Mouse (Mus musculus) heart, embryonic 16.5 days (tissue): ENCODE measurements around the gene Epb41. TPM values are rescaled to one million over a fixed set of nuclear protein-coding genes. Genes with fewer than 3 reads are reported as not detected.

Experiments
- ATAC-seq: fragments of 200-750 bp; cut with Nextera tagmentation; replicated peaks from 2 replicates; pipeline ENCODE4 v1.8.0; 2017; ENCODE audit warnings: moderate number of reproducible peaks; ENCODE audit not compliant: insufficient read depth, low FRiP score; ENCODE audit errors: extremely low read depth
- H3K27ac ChIP-seq: fragments of 300-500 bp; sonication (generic); 2 replicates; pipeline ENCODE4 v1.5.1; 2014; ENCODE audit warnings: mild to moderate bottlenecking, low read length, control low read depth, moderate library complexity
- H3K27me3 ChIP-seq: fragments of 300-500 bp; sonication (generic); 2 replicates; pipeline ENCODE4 v1.6.1; 2014; ENCODE audit warnings: low read length, mixed read lengths; ENCODE audit not compliant: control insufficient read depth, insufficient read depth
- H3K36me3 ChIP-seq: fragments of 300-500 bp; sonication (generic); 2 replicates; pipeline ENCODE4 v1.6.1; 2014; ENCODE audit not compliant: control insufficient read depth, insufficient read depth
- H3K4me1 ChIP-seq: fragments of 300-500 bp; sonication (generic); 2 replicates; pipeline ENCODE4 v1.6.1; 2014; ENCODE audit warnings: low read length, mixed read lengths; ENCODE audit not compliant: control insufficient read depth, insufficient read depth
- H3K4me2 ChIP-seq: fragments of 300-500 bp; sonication (generic); 2 replicates; pipeline ENCODE4 v1.6.1; 2014; ENCODE audit warnings: low read depth, mild to moderate bottlenecking, control low read depth, low read length
- H3K4me3 ChIP-seq: fragments of 300-500 bp; sonication (generic); 2 replicates; pipeline ENCODE4 v1.5.1; 2014; ENCODE audit warnings: mild to moderate bottlenecking, control low read depth, low read length
- H3K9ac ChIP-seq: fragments of 300-500 bp; sonication (generic); 2 replicates; pipeline ENCODE4 v1.6.1; 2014; ENCODE audit warnings: low read length, control low read depth
- H3K9me3 ChIP-seq: fragments of 300-500 bp; sonication (generic); replicated peaks from 2 replicates; pipeline ENCODE4 v1.6.1; 2016; ENCODE audit warnings: low read length; ENCODE audit not compliant: control insufficient read depth
- WGBS: fragments of 180-500 bp; shearing (Covaris S2); extraction: QIAGEN DNeasy Blood & Tissue Kit; methylation state at CpG from one replicate; pipeline ENCODE4 v1.1.7; 2014; 5-methylcytosine and 5-hydroxymethylcytosine counted together
- polyA plus RNA-seq: library from polyadenylated mRNA; unstranded; fragments of >200 nt; fragmentation: Nextera tagmentation; extraction: Ambion mirVana; gene quantifications from 2 replicates; pipeline ENCODE4 v1.2.1, GENCODE M21; 2015

The Epb41 gene
- polyA plus RNA-seq, 1 experiment from 2014 or later, result 67.4 TPM

DNA sequence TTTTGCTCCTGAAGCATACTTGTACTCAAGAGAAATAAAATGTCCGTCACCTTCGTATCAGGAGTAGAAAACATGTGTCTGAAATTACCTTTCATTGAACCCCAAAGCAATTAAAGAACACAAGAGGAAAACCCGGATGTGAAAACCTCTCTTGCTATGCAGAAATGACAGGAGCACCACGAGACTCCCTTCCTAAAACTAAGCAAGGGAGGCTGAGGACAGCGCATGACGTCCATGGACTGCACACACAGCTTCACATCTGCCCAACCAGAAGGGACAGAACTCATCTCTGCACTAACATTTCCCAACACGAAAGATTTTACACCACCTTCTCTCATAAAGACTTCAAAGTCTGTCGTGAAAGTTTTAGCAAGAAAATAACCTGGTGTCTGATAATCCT, 64.7 kb downstream of the Epb41 start:
- Histone ChIP-seq H3K4me3 (no peak overlapping the region), H3K9ac (no peak overlapping the region), H3K9me3 (no peaks in the 10 kb centered on the region), H3K27ac (no peak overlapping the region), H3K4me1 (no peaks in the 10 kb centered on the region), H3K27me3 (no peaks in the 10 kb centered on the region), H3K36me3 (peaks cover 4% of the 10 kb centered on the region), H3K4me2 (no peak overlapping the region)
- 86% methylated on average over 8 of the region's 8 CpGs for WGBS
- ATAC-seq, result no peak

DNA sequence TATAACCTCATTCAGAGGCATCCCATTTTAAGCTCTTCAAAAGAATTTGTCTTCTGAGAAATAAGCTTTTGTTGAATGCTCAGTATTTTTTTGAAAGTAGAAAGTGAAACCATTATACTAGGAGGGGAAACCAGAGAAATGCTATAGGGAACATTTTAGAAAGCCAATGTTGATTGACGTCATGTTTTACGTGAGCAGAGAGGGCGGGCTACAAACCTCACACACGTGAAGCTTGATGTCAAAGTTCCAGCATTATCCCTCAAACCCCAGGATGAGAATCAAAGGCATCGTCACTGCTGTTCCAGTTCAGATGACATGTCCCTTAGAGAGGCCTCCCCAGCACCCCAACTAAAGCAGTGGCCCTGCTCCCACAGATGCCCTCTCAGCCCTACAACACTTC, 66.9 kb downstream of the Epb41 start:
- ATAC-seq, result no peak
- no peaks in the 10 kb centered on the region for H3K9me3 ChIP-seq
- no peaks in the 10 kb centered on the region for H3K27me3 ChIP-seq
- WGBS, result 77% methylated on average over 5 of the region's 5 CpGs
- H3K4me1 ChIP-seq, result no peaks in the 10 kb centered on the region
- H3K4me2 ChIP-seq, result no peak overlapping the region
- no peak overlapping the region for H3K4me3 ChIP-seq
- H3K9ac ChIP-seq, result no peak overlapping the region
- no peak overlapping the region for H3K27ac ChIP-seq
- peaks cover 9% of the 10 kb centered on the region for H3K36me3 ChIP-seq

DNA sequence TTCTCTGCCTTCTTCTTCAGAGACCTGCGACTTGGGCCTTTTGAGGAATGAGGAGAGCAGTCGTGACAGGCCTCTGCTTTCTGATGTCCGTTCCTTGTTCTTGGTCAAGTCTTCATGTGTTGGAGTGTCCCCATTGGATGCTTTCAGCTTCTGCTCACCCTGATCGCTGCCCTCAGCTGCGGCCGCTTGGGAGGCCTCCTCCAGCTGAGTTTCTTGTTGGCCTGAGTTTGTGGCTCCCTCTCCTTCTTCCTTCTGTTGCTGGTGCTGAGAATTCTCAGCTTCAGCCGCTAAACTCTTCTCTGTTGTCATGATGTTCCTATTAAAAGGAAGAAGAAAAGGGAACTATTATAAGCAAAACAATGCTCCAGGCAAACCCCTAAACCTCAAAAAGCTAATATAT, 68.0 kb downstream of the Epb41 start:
- Histone ChIP-seq H3K9me3 (no peaks in the 10 kb centered on the region), H3K9ac (no peak overlapping the region), H3K27me3 (no peaks in the 10 kb centered on the region), H3K36me3 (peaks cover 9% of the 10 kb centered on the region), H3K27ac (no peak overlapping the region), H3K4me2 (no peak overlapping the region), H3K4me3 (no peak overlapping the region), H3K4me1 (no peaks in the 10 kb centered on the region)
- ATAC-seq, result no peak
- WGBS, result 92% methylated on average over 7 of the region's 7 CpGs

DNA sequence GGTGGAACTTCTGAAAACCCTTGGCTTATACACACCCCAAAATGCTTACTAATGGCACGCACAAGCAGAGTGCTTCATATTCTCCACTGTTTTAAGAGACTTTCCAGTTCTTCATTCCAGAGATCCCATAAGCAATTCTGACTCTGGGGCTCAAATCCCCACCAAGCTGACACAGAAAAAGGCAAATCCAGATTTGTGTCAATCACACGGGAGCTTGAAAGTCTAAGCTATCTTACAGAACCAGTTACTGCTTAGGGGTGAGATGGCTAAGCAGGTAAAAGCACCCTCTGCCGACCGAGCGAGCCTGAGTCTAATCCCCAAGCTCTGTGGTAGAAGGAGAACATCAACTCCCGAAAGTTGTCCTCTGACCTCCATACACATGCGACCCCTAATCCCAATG, 76.5 kb downstream of the Epb41 start:
- Histone ChIP-seq H3K36me3 (peaks cover 5% of the 10 kb centered on the region; the same call in 1 of the 2 replicates), H3K4me1 (no peaks in the 10 kb centered on the region), H3K4me2 (no peak overlapping the region), H3K27me3 (no peaks in the 10 kb centered on the region), H3K9ac (no peak overlapping the region), H3K27ac (no peak overlapping the region), H3K4me3 (no peak overlapping the region), H3K9me3 (no peaks in the 10 kb centered on the region)
- ATAC-seq, result no peak
- WGBS, result 91% methylated on average over 7 of the region's 7 CpGs

DNA sequence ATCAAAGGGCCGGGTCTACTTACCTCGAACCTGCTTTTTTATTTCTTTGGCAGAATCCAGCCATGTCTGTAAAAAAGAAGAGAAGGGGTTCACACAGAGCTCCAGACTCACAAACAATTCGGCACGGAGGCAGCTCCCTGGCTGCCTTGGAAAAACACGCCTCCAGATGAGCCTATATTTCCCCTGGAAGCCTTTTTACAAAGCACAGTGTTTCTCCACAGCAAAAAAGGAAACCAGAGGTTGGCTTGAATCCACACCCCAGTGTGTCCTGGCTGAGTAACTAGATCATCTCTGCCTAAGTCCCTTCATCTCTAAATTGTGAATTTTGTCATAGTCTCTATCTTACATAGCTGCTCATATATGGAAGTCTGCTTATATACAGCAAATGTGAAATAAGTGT, 77.6 kb downstream of the Epb41 start:
- peak overlapping the region; percentile 53 for H3K27ac ChIP-seq
- peaks cover 5% of the 10 kb centered on the region; the same call in 1 of the 2 replicates for H3K36me3 ChIP-seq
- no peaks in the 10 kb centered on the region for H3K27me3 ChIP-seq
- no peaks in the 10 kb centered on the region for H3K9me3 ChIP-seq
- no peak overlapping the region for H3K9ac ChIP-seq
- H3K4me3 ChIP-seq, result no peak overlapping the region
- peak overlapping the region; percentile 10; the same call in 1 of the 2 replicates for H3K4me2 ChIP-seq
- WGBS, result 71% methylated on average over 5 of the region's 5 CpGs
- no peak for ATAC-seq
- H3K4me1 ChIP-seq, result no peaks in the 10 kb centered on the region

DNA sequence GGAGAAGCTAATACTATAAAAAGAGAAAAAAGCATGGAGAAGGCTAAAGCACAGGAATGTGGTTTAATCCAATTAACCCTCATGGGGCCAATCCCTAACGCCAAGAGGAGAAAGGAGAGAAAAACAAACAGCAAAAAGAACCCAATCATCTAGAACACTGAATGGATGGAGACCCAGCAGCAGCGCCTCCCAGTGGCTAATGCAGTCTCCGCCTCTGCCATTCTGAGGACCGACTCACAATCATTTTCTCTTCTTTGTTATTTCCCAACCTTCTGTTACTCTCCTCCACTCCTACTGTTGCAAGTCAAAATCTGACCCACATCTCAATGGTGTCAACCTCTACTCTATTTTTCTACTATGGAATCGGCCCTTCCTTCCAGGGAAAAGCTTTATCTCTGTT, 78.1 kb downstream of the Epb41 start:
- H3K4me1 ChIP-seq, result no peaks in the 10 kb centered on the region
- no peak overlapping the region for H3K9ac ChIP-seq
- H3K27ac ChIP-seq, result peak overlapping the region; percentile 53

DNA sequence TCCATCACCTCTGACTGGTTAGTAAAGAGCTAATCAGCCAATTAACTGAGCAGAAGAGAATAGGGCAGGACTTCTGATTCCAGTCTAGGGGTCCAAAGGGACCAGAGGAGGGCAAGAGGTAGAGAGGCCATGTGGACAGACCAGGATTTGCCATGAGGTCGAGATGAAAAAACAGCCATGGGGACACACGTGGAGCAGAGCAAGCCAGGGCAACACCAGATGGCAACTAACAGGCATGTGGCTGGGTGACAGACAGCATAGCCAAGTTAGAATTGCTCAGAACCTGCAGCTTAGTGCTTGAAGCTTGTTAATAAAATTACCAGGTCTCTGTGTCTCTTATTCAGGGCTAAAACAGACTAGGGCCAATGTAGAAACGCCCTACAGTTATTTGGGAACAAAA, 81.3 kb downstream of the Epb41 start:
- no peak for ATAC-seq

More for the DNA sequence above, 78.1 kb downstream of the Epb41 start:
- Histone ChIP-seq H3K4me2 (peak overlapping the region; percentile 10; the same call in 1 of the 2 replicates), H3K36me3 (peaks cover 5% of the 10 kb centered on the region; the same call in 1 of the 2 replicates), H3K27me3 (no peaks in the 10 kb centered on the region), H3K4me3 (no peak overlapping the region), H3K9me3 (no peaks in the 10 kb centered on the region)
- 50% methylated on average over 5 of the region's 5 CpGs for WGBS
- ATAC-seq, result no peak

DNA sequence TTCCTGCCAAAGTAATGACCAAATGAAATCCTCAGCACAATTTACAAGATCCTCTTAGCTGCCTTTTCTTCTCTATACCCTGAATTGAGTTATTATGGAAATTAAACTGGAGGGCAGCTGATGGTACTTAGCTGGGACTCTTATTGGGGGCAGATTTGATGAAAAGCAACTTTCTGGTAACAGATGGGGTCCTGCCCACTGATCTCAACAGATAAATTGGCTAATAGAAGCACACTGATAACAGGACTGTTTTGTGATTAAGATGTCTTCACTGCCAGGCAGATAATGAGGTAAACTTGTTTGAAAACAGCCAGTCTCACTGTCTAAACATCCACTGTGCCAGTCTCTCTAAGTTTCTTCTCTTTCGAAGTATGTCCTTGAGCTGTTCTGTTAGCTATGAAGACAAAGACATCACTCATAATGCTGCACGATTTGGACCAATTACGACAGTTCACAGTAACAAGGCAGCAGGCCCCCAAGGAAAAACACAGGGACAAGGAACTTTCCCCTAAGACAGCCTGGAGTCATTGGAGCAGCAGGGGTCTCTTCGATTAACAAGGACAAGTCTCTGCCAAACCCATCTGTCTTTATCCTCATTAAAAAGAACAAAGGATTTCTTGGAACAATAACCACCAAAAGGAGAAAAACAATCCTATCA, 92.1 kb downstream of the Epb41 start:
- Histone ChIP-seq H3K27me3 (no peaks in the 10 kb centered on the region), H3K9ac (no peak overlapping the region), H3K4me3 (no peak overlapping the region), H3K36me3 (peaks cover 11% of the 10 kb centered on the region), H3K9me3 (no peaks in the 10 kb centered on the region), H3K4me2 (no peak overlapping the region), H3K27ac (no peak overlapping the region), H3K4me1 (no peaks in the 10 kb centered on the region)
- 56% methylated on average over 4 of the region's 4 CpGs for WGBS
- ATAC-seq, result no peak

More for the DNA sequence above, 81.3 kb downstream of the Epb41 start:
- Histone ChIP-seq H3K4me1 (no peaks in the 10 kb centered on the region), H3K9me3 (no peaks in the 10 kb centered on the region), H3K27ac (no peak overlapping the region), H3K9ac (no peak overlapping the region), H3K36me3 (no peaks in the 10 kb centered on the region), H3K4me3 (no peak overlapping the region), H3K27me3 (no peaks in the 10 kb centered on the region), H3K4me2 (no peak overlapping the region)
- 71% methylated on average over 3 of the region's 3 CpGs for WGBS

DNA sequence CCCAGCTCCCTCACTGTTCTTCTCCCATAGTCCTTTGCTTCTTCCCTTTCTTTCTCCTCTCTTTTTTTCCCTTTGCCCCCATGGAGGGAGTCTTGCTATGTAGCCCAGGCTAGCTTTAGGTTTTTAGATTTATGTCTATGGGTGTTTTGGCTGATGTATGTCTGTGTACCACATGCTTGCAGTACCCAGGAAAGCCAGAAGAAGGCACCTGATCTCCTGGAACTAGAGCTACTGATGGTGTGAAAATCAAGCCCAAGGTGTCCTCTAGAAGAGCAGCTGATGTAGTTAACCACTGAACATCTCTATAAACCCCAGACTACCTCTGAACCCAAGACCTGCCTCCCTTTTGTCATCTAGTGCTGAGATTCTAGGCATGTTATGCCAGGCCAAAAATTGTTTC, 93.4 kb downstream of the Epb41 start:
- no peak for ATAC-seq
- Histone ChIP-seq H3K4me2 (no peak overlapping the region), H3K27me3 (no peaks in the 10 kb centered on the region), H3K9me3 (no peaks in the 10 kb centered on the region), H3K4me1 (no peaks in the 10 kb centered on the region), H3K27ac (no peak overlapping the region), H3K4me3 (no peak overlapping the region), H3K9ac (no peak overlapping the region), H3K36me3 (peaks cover 11% of the 10 kb centered on the region)
